Mouse (Mus musculus) embryo, embryonic 11.5 days (tissue): ENCODE measurements around the gene Prm1.

Source experiments
- DNase-seq: peaks from one replicate; pipeline ENCODE4 v3.0.0-alpha.2; 2012; ENCODE audit warnings: low read depth, low spot score

Gene Prm1

GRCm38 (mm10) chr16:10782377-10783151, 23.1 kb downstream of the Prm1 start:
- DNase-seq, result no peak

GRCm38 (mm10) chr16:10781862-10782371, 23.7 kb downstream of the Prm1 start:
- DNase-seq, result peak; percentile 24

GRCm38 (mm10) chr16:10780631-10781120, 25.0 kb downstream of the Prm1 start:
- DNase-seq, result no peak

- no peak for DNase-seq
Measured at GRCm38 (mm10) chr16:10777579-10778160, 28.0 kb downstream of the Prm1 start.

- DNase-seq, result no peak
Measured at GRCm38 (mm10) chr16:10776322-10776721, 29.3 kb downstream of the Prm1 start.

- no peak for DNase-seq
Measured at GRCm38 (mm10) chr16:10774726-10775125, 30.9 kb downstream of the Prm1 start.

GRCm38 (mm10) chr16:10773543-10773942, 32.1 kb downstream of the Prm1 start:
- no peak for DNase-seq

- DNase-seq, result no peak
Measured at GRCm38 (mm10) chr16:10771769-10772510, 33.7 kb downstream of the Prm1 start.

GRCm38 (mm10) chr16:10770531-10771325, 34.9 kb downstream of the Prm1 start:
- DNase-seq, result no peak

GRCm38 (mm10) chr16:10769661-10770060, 36.0 kb downstream of the Prm1 start:
- DNase-seq, result no peak

GRCm38 (mm10) chr16:10768821-10769220, 36.8 kb downstream of the Prm1 start:
- no peak for DNase-seq

GRCm38 (mm10) chr16:10767158-10767557, 38.5 kb downstream of the Prm1 start:
- DNase-seq, result peak; percentile 35

- no peak for DNase-seq
Measured at GRCm38 (mm10) chr16:10764323-10764722, 41.3 kb downstream of the Prm1 start.

GRCm38 (mm10) chr16:10763540-10764264, 41.9 kb downstream of the Prm1 start:
- DNase-seq, result no peak

- DNase-seq, result no peak
Measured at GRCm38 (mm10) chr16:10762569-10763180, 43.0 kb downstream of the Prm1 start.

- no peak for DNase-seq
Measured at GRCm38 (mm10) chr16:10761182-10761581, 44.5 kb downstream of the Prm1 start.

GRCm38 (mm10) chr16:10756168-10756567, 49.5 kb downstream of the Prm1 start:
- DNase-seq, result no peak

- no peak for DNase-seq
Measured at GRCm38 (mm10) chr16:10754521-10755296, 50.9 kb downstream of the Prm1 start.

GRCm38 (mm10) chr16:10749824-10750223, 55.8 kb downstream of the Prm1 start:
- no peak for DNase-seq
